ENCODE assay signal across 7 mouse cellular contexts in genomic region chr14:107280346-107280745, GRCm38 (mm10).
A peak's percentile ranks its signal among the peaks of the same experiment; 100 is the strongest.
DNase-seq lines count a peak whose midpoint lies in the region; TF ChIP-seq lines count a peak whose summit lies in the region.
"Not testable (repeated sequence)": the region's sequence is repeated elsewhere in the genome, so short reads cannot be mapped to it uniquely, and the experiment has no call there.

No protein-coding gene starts in this region.

- not testable (repeated sequence) for TF ChIP-seq POLR2A in cerebellum, adult 2 months (IDR thresholded peaks at IDR 0.05; ENCODE audit: borderline replicate concordance, insufficient read depth, low read length)

- not testable (repeated sequence) for H3K4me3 ChIP-seq in cerebellum, adult 2 months (replicated peaks; ENCODE audit: insufficient read depth, low read depth, low read length)

- not testable (repeated sequence) for TF ChIP-seq CTCF in cerebellum, adult 2 months (IDR thresholded peaks at IDR 0.05; ENCODE audit: borderline replicate concordance, insufficient read depth, low read depth, low read length)

- 12% methylated on average over 7 of the region's 7 CpGs for WGBS in cerebellum, adult 2 months

- not testable (repeated sequence) for H3K4me1 ChIP-seq in cerebellum, adult 2 months (ENCODE audit: control insufficient read depth, insufficient read depth, low read length)

- H3K27ac ChIP-seq in cerebellum, adult 2 months (ENCODE audit: insufficient read depth, low read length): not testable (repeated sequence)

- H3K27me3 ChIP-seq in cerebellum, adult 2 months (ENCODE audit: control insufficient read depth, insufficient read depth, low read length): not testable (repeated sequence)

- DNase-seq in brain, adult 2 months (ENCODE audit: low read depth, low spot score): peak; percentile 38
- DNase-seq in cerebellum, adult 11-12 months: peak; percentile 23
- peak; percentile 54 to 72 for DNase-seq in cerebellum, adult 2 months
- peak; percentile 12 for DNase-seq in cerebellum, adult 9-10 months
- DNase-seq in cerebellum, postnatal 10 days: peak; percentile 49 to 53
- peak; percentile 57 to 66 for DNase-seq in cerebellum, postnatal 25 days
- peak; percentile 72 for DNase-seq in heart, adult 11 months

Comparison
In these comparisons a context has a peak if more than half of its experiments do, and no peak if none do; other contexts are left out.
1. DNase-seq: peak in every context shown above with its lines; median percentile 72 in heart, adult 11 months; 63 in cerebellum, adult 2 months; 62 in cerebellum, postnatal 25 days; 51 in cerebellum, postnatal 10 days; 38 in brain, adult 2 months; 23 in cerebellum, adult 11-12 months; 12 in cerebellum, adult 9-10 months.